Mouse (Mus musculus): ENCODE results near the gene Pde5a. TPM values are rescaled to one million over a fixed set of nuclear protein-coding genes. Genes with fewer than 3 reads are reported as not detected.

The Pde5a gene
- polyA plus RNA-seq, 1 experiment from 2014 or later, result 2.8 TPM

GRCm38 (mm10) chr3:122865092-122865491 is 136.3 kb downstream of the Pde5a start:
- WGBS, result 91% methylated on average over 4 of the region's 4 CpGs
- Histone ChIP-seq H3K9ac (replicated peaks) (no peak overlapping the region), H3K4me1 (replicated peaks) (no peaks in the 10 kb centered on the region), H3K4me2 (replicated peaks) (no peak overlapping the region), H3K9me3 (no peaks in the 10 kb centered on the region), H3K4me3 (replicated peaks) (no peak overlapping the region), H3K27ac (no peak overlapping the region), H3K36me3 (no peaks in the 10 kb centered on the region), H3K27me3 (no peaks in the 10 kb centered on the region)
- ATAC-seq, result no peak

- 95% methylated on average over 1 of the region's 1 CpGs for WGBS
- no peak overlapping the region for H3K9ac ChIP-seq (replicated peaks)
- no peak overlapping the region for H3K4me3 ChIP-seq (replicated peaks)
- H3K27me3 ChIP-seq, result no peaks in the 10 kb centered on the region
- no peaks in the 10 kb centered on the region for H3K9me3 ChIP-seq
- ATAC-seq, result no peak
- H3K27ac ChIP-seq, result no peak overlapping the region
- no peak overlapping the region for H3K4me2 ChIP-seq (replicated peaks)
- H3K36me3 ChIP-seq, result no peaks in the 10 kb centered on the region
- H3K4me1 ChIP-seq (replicated peaks), result no peaks in the 10 kb centered on the region
Measured at GRCm38 (mm10) chr3:122868270-122868669, 139.5 kb downstream of the Pde5a start.

- Histone ChIP-seq H3K9ac (replicated peaks) (no peak overlapping the region), H3K4me1 (replicated peaks) (no peaks in the 10 kb centered on the region), H3K27me3 (no peaks in the 10 kb centered on the region), H3K9me3 (no peaks in the 10 kb centered on the region), H3K27ac (no peak overlapping the region), H3K4me2 (replicated peaks) (no peak overlapping the region), H3K4me3 (replicated peaks) (no peak overlapping the region), H3K36me3 (no peaks in the 10 kb centered on the region)
- WGBS, result 93% methylated on average over 1 of the region's 1 CpGs
- ATAC-seq, result no peak
Measured at GRCm38 (mm10) chr3:122871596-122871995, 142.8 kb downstream of the Pde5a start.

DNA sequence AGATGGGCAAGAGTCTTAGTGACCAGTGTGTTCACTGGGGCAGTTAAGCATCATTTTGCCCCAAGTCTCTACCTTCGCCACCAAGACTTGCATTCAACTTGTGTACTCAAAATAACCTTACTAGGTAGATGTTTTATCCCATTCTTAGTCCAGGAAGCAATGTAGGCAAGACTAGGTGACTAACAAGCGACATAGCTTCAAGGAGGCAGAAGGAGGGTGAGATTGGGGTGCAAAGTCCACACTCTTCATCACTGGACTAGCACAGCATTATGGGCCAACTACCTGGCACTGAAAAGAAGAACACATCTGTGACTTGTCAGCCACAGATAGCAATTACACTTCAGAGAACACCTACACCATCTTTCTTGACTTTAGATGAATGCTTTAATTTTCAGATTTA is 148.1 kb downstream of the Pde5a start:
- no peak overlapping the region for H3K4me3 ChIP-seq (replicated peaks)
- H3K27me3 ChIP-seq, result no peaks in the 10 kb centered on the region
- no peak overlapping the region for H3K9ac ChIP-seq (replicated peaks)
- H3K4me2 ChIP-seq (replicated peaks), result no peak overlapping the region
- WGBS, result 85% methylated on average over 2 of the region's 2 CpGs
- H3K4me1 ChIP-seq (replicated peaks), result no peaks in the 10 kb centered on the region
- H3K9me3 ChIP-seq, result no peaks in the 10 kb centered on the region
- no peak for ATAC-seq
- no peaks in the 10 kb centered on the region for H3K36me3 ChIP-seq
- H3K27ac ChIP-seq, result no peak overlapping the region

GRCm38 (mm10) chr3:122877543-122877942 is 148.8 kb downstream of the Pde5a start:
- Histone ChIP-seq H3K36me3 (no peaks in the 10 kb centered on the region), H3K4me2 (replicated peaks) (no peak overlapping the region), H3K4me1 (replicated peaks) (no peaks in the 10 kb centered on the region), H3K9me3 (no peaks in the 10 kb centered on the region), H3K27me3 (no peaks in the 10 kb centered on the region), H3K9ac (replicated peaks) (no peak overlapping the region), H3K4me3 (replicated peaks) (no peak overlapping the region), H3K27ac (no peak overlapping the region)
- no peak for ATAC-seq
- WGBS, result 88% methylated on average over 3 of the region's 3 CpGs

GRCm38 (mm10) chr3:122878705-122879315 is 150.1 kb downstream of the Pde5a start:
- Histone ChIP-seq H3K27me3 (no peaks in the 10 kb centered on the region), H3K4me1 (replicated peaks) (no peaks in the 10 kb centered on the region), H3K4me3 (replicated peaks) (no peak overlapping the region), H3K9me3 (no peaks in the 10 kb centered on the region), H3K9ac (replicated peaks) (no peak overlapping the region), H3K36me3 (no peaks in the 10 kb centered on the region), H3K27ac (no peak overlapping the region), H3K4me2 (replicated peaks) (no peak overlapping the region)
- WGBS, result 91% methylated on average over 8 of the region's 8 CpGs
- ATAC-seq, result no peak

- no peaks in the 10 kb centered on the region for H3K27me3 ChIP-seq
- H3K4me3 ChIP-seq (replicated peaks), result no peak overlapping the region
- H3K9ac ChIP-seq (replicated peaks), result no peak overlapping the region
- no peaks in the 10 kb centered on the region for H3K36me3 ChIP-seq
- H3K9me3 ChIP-seq, result no peaks in the 10 kb centered on the region
- WGBS, result 79% methylated on average over 4 of the region's 4 CpGs
- no peak for ATAC-seq
- no peak overlapping the region for H3K4me2 ChIP-seq (replicated peaks)
- no peak overlapping the region for H3K27ac ChIP-seq
- H3K4me1 ChIP-seq (replicated peaks), result no peaks in the 10 kb centered on the region
Measured at GRCm38 (mm10) chr3:122887505-122888301, 159.0 kb downstream of the Pde5a start.

DNA sequence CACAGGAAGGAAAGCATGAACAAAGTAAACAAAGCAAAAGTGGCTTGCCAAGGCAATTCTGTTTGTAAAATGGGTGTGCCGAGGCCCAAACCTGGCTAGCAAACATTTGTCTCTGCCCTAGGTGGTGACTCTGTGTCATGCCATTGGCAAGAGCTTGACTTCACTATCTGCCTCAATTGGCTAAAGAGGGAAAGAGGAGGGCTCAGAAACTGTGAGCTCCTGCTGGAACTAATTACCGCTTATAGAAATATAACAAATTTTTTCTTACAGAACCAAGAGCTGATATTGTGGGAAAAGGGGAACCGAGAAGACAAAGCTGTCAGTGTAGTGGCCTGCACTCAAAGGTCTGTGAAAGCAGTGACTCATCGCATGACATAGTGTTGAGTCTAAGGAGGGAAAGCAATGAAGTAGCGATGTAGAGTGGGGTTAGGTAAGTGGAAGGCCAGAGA is 159.6 kb downstream of the Pde5a start:
- no peaks in the 10 kb centered on the region for H3K36me3 ChIP-seq

DNA sequence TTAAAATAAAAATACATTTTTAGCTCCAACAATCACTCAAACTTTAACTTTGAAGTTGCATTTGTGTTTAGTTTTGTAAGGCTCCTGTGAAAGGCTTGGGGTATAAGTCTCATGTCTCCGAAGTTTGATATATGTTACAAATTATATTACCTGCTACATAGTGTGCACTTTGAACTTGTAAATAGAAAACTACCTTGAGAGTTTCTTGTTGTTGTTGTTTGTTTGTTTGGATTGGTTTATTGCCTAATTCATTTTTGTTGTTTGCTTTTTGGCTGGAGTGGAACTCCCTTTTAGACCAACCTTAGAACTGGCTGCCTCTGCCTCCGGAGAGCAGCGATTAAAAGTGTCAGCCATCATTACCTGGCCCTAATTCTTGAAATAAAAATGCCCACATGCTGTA is 166.0 kb downstream of the Pde5a start, which contains the start of gene Fabp2:
Fabp2 (plus strand) TSS at position 301 of the 400 bp plus-strand sequence.
- H3K27me3 ChIP-seq, result no peaks in the 10 kb centered on the region
- H3K36me3 ChIP-seq, result no peaks in the 10 kb centered on the region
- no peak within 1 kb of the TSS for H3K4me3 ChIP-seq (replicated peaks)
- no peaks in the 10 kb centered on the region for H3K9me3 ChIP-seq
- no peak within 1 kb of the TSS for H3K4me2 ChIP-seq (replicated peaks)
- WGBS, result 96% methylated on average over 3 of the region's 3 CpGs
- H3K27ac ChIP-seq, result no peak within 1 kb of the TSS
- H3K9ac ChIP-seq (replicated peaks), result no peak within 1 kb of the TSS
- no peaks in the 10 kb centered on the region for H3K4me1 ChIP-seq (replicated peaks)
- no peak for ATAC-seq

More for the DNA sequence above, 159.6 kb downstream of the Pde5a start:
- no peak overlapping the region for H3K4me3 ChIP-seq (replicated peaks)
- no peaks in the 10 kb centered on the region for H3K9me3 ChIP-seq
- H3K4me1 ChIP-seq (replicated peaks), result no peaks in the 10 kb centered on the region
- no peaks in the 10 kb centered on the region for H3K27me3 ChIP-seq
- 92% methylated on average over 5 of the region's 5 CpGs for WGBS
- no peak overlapping the region for H3K27ac ChIP-seq
- no peak overlapping the region for H3K4me2 ChIP-seq (replicated peaks)
- no peak overlapping the region for H3K9ac ChIP-seq (replicated peaks)
- no peak for ATAC-seq

DNA sequence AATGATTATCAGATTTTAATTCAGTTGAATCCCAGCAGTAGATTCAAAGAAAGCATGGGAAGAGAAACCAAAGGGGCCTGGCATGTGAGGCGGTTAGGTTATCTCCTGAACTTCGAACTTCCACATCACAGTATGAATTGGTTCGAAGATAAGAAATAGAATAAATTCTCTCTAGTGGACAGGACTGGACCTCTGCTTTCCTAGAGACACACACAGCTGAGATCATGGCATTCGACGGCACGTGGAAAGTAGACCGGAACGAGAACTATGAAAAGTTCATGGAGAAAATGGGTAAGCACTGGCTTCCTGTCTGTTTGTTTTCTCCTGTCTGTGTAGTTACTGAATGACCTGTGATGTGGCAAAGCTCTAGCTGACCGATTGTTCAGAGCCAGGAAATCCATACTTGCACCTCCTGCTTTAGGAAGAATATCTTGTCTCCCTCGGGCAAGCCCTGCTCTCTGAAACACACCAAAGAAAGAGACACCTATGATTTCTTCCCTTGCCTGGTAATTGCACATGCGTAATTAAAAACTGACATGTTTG is 166.5 kb downstream of the Pde5a start:
- Histone ChIP-seq H3K9ac (replicated peaks) (no peak overlapping the region), H3K4me1 (replicated peaks) (no peaks in the 10 kb centered on the region), H3K9me3 (no peaks in the 10 kb centered on the region), H3K4me2 (replicated peaks) (no peak overlapping the region), H3K27me3 (no peaks in the 10 kb centered on the region), H3K4me3 (replicated peaks) (no peak overlapping the region), H3K27ac (no peak overlapping the region), H3K36me3 (no peaks in the 10 kb centered on the region)
- 90% methylated on average over 11 of the region's 11 CpGs for WGBS
- ATAC-seq, result no peak

- H3K9ac ChIP-seq (replicated peaks), result no peak overlapping the region
- no peak overlapping the region for H3K27ac ChIP-seq
- no peaks in the 10 kb centered on the region for H3K27me3 ChIP-seq
- H3K4me3 ChIP-seq (replicated peaks), result no peak overlapping the region
- no peaks in the 10 kb centered on the region for H3K4me1 ChIP-seq (replicated peaks)
- H3K9me3 ChIP-seq, result no peaks in the 10 kb centered on the region
- ATAC-seq, result no peak
- 68% methylated on average over 6 of the region's 6 CpGs for whole genome bisulfite sequencing
- H3K36me3 ChIP-seq, result no peaks in the 10 kb centered on the region
- H3K4me2 ChIP-seq (replicated peaks), result no peak overlapping the region
Measured at GRCm38 (mm10) chr3:122898254-122898653, 169.5 kb downstream of the Pde5a start.

DNA sequence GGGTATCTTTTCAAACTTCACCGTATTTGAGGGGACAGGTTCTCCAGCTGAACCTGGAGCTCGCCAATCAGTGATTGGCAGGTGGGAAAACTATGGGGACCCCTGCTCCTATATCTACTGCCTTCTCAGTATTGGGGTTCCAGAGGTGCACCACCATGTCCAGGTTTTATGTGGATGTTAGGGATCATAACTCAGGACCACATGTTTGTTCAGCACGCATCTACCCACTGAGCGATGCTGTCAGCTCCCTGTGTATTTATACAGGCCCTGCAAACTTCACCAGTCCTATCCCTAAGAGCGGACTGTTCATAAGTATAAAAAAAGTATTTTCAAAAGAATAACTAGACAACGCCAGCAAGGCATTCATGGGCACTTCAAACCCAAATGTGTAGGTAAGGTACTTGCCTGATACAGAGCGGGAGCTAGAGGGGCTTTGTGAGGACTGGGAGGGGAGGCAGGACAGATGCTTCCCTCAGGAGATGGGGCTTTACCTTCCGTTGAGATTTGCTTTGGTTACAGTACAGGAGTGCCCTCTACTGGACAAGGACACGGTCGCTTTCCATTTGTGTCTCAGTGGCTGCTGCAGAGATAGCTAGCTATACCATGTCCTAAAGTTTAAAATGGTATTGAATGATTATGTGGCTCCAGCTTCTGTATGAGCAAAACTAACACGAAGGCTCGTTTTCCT is 175.1 kb downstream of the Pde5a start:
- Histone ChIP-seq H3K27ac (no peak overlapping the region), H3K4me3 (replicated peaks) (no peak overlapping the region), H3K27me3 (no peaks in the 10 kb centered on the region), H3K4me2 (replicated peaks) (no peak overlapping the region), H3K9me3 (no peaks in the 10 kb centered on the region), H3K36me3 (no peaks in the 10 kb centered on the region), H3K4me1 (replicated peaks) (no peaks in the 10 kb centered on the region), H3K9ac (replicated peaks) (no peak overlapping the region)
- WGBS, result 43% methylated on average over 12 of the region's 12 CpGs
- peak; percentile 75 for ATAC-seq

Measured in midbrain, embryonic 13.5 days (tissue).